Mouse (Mus musculus) erythroblast, embryonic 14.5 days (primary cell): ENCODE results near the gene Kpna7.

Experiments
- GATA1 ChIP-seq: IDR thresholded peaks from 2 replicates; pipeline ENCODE4 v1.6.1; 2012; ENCODE audit warnings: low read length, inconsistent platforms, mixed read lengths
- TAL1 ChIP-seq: IDR thresholded peaks from 3 replicates; pipeline ENCODE4 v1.6.1; 2012; ENCODE audit warnings: low read length, inconsistent platforms, mixed read lengths

DNA sequence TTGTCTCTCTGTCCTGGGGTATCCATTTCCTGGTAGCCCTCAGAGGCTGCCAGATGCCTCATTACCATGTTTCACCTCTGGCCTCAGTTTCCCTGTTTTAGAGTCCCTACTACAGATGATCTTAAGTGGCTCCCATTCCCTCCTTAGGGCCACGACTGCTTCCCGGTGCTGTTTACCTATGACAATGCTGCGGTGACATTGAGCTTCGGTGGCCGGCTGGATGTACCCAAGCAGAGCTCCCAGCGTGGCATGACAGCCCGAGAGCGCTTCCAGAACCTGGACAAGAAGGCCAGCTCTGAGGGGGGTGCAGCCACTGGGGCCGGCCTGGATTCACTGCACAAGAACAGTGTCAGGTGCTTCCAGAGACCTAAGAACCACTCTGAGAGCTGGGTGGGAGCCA lies 42.8 kb upstream of the Kpna7 start:
- TF ChIP-seq TAL1 (no peak), GATA1 (no peak)
